Mouse (Mus musculus) testis, postnatal 14 days (tissue): ENCODE results near the gene Cltb.
A peak's percentile ranks its signal among the peaks of the same experiment; 100 is the strongest.
"Not testable (repeated sequence)": the region's sequence is repeated elsewhere in the genome, so short reads cannot be mapped to it uniquely, and the experiment has no call there.

Experiments used
- DNase-seq: peaks from one replicate; pipeline ENCODE4 v3.0.0; 2021; ENCODE audit warnings: low spot score

Cltb gene

GRCm38 (mm10) chr13:54610972-54611754, at the start of gene Cltb:
TSS of gene Cltb (minus strand) at chr13:54611344.
- peak; percentile 74 for DNase-seq

- no peak for DNase-seq
Observed at GRCm38 (mm10) chr13:54660877-54661276, 49.7 kb upstream of the Cltb start.

GRCm38 (mm10) chr13:54650461-54650860, 39.3 kb upstream of the Cltb start:
- DNase-seq = no peak

GRCm38 (mm10) chr13:54635011-54635410, 23.9 kb upstream of the Cltb start:
- no peak for DNase-seq

GRCm38 (mm10) chr13:54632731-54633277, 21.7 kb upstream of the Cltb start:
- DNase-seq = no peak

GRCm38 (mm10) chr13:54629128-54629527, 18.0 kb upstream of the Cltb start:
- no peak for DNase-seq

- peak; percentile 89 for DNase-seq
Observed at GRCm38 (mm10) chr13:54621960-54622521, 10.9 kb upstream of the Cltb start.

- peak; percentile 96 for DNase-seq
Observed at GRCm38 (mm10) chr13:54621155-54621932, 10.2 kb upstream of the Cltb start, which contains the start of gene Faf2. TSS of gene Faf2 (plus strand) at chr13:54621784.

- no peak for DNase-seq
Observed at GRCm38 (mm10) chr13:54616998-54617397, 5.9 kb upstream of the Cltb start.

- DNase-seq = no peak
Observed at GRCm38 (mm10) chr13:54616307-54616706, 5.2 kb upstream of the Cltb start.

GRCm38 (mm10) chr13:54613141-54613540, 2.0 kb upstream of the Cltb start:
- DNase-seq = not testable (repeated sequence)

- no peak for DNase-seq
Observed at GRCm38 (mm10) chr13:54610613-54610971, 552 bp downstream of the Cltb start.

- DNase-seq = no peak
Observed at GRCm38 (mm10) chr13:54609301-54609700, 1.8 kb downstream of the Cltb start.

- DNase-seq = peak; percentile 87
Observed at GRCm38 (mm10) chr13:54608666-54609065, 2.5 kb downstream of the Cltb start.

- no peak for DNase-seq
Observed at GRCm38 (mm10) chr13:54608002-54608401, 3.1 kb downstream of the Cltb start.

GRCm38 (mm10) chr13:54607204-54607603, 3.9 kb downstream of the Cltb start:
- DNase-seq = no peak

GRCm38 (mm10) chr13:54605426-54605825, 5.7 kb downstream of the Cltb start:
- no peak for DNase-seq

- no peak for DNase-seq
Observed at GRCm38 (mm10) chr13:54604221-54604620, 6.9 kb downstream of the Cltb start.

GRCm38 (mm10) chr13:54603501-54603900, 7.6 kb downstream of the Cltb start:
- no peak for DNase-seq

GRCm38 (mm10) chr13:54602639-54603111, 8.5 kb downstream of the Cltb start:
- no peak for DNase-seq

- no peak for DNase-seq
Observed at GRCm38 (mm10) chr13:54598622-54599143, 12.5 kb downstream of the Cltb start.

- DNase-seq = no peak
Observed at GRCm38 (mm10) chr13:54596870-54597269, 14.3 kb downstream of the Cltb start.
